Mouse (Mus musculus): Measurements from ENCODE around the gene H60b. TPM values are rescaled to one million over a fixed set of nuclear protein-coding genes. Genes with fewer than 3 reads are reported as not detected.

Gene H60b
- total RNA-seq, 2 experiments from 2014 or later, result 0.47 TPM; not detected in 1

DNA sequence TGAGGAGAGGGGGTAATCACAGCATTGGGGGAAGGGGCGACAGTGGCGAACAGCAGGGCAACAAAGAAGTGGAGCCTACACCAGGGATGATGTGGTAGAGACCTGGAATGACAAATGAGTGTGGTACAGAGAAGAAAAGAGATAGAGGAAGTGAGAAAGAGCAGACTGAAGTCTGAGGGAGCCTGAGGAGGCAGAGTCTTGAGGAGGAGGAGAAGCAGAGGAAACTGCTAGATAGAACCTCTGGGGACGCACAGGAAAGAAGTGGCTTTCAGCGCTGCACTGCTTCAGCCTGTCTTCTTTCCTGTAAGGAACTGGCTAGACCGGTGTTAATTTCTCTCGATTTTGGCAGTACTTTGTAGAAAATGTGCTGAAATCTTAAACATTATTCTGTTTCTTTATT, 124.4 kb downstream of the H60b start:
- Histone ChIP-seq H3K4me3 (no peak overlapping the region), H3K27ac (no peak overlapping the region)
- DNase-seq (ENCODE audit: extremely low spot score in 1 of 2, low spot score in 2 of 2), result no peak
- intact Hi-C loops (cut with DNase I), result no loop called here
- TF ChIP-seq CTCF (IDR thresholded peaks at IDR 0.05), result no peak

DNA sequence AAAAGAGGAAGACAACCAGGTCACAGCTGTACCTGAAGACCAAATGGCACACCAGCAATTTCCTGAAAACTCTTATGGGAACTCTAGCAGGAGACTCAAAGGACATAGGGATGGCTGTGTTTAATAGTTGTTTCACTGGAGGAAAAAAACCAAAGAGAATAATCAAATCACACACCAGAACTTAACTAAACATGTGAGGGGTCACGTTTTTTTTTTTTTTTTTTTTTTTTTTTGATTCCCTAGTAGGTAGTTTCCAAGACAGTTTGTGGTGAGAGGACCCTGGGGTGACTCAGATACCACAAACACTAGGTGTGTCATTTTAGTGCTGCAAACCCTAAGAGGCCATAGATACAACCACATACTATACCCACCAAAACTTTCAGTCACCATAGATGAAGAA, 137.3 kb downstream of the H60b start:
- TF ChIP-seq CTCF (IDR thresholded peaks at IDR 0.05), result no peak
- no peak overlapping the region for H3K27ac ChIP-seq
- intact Hi-C loops (cut with DNase I), result no loop called here
- H3K4me3 ChIP-seq, result no peak overlapping the region
- no peak for DNase-seq (ENCODE audit: extremely low spot score in 1 of 2, low spot score in 2 of 2)

DNA sequence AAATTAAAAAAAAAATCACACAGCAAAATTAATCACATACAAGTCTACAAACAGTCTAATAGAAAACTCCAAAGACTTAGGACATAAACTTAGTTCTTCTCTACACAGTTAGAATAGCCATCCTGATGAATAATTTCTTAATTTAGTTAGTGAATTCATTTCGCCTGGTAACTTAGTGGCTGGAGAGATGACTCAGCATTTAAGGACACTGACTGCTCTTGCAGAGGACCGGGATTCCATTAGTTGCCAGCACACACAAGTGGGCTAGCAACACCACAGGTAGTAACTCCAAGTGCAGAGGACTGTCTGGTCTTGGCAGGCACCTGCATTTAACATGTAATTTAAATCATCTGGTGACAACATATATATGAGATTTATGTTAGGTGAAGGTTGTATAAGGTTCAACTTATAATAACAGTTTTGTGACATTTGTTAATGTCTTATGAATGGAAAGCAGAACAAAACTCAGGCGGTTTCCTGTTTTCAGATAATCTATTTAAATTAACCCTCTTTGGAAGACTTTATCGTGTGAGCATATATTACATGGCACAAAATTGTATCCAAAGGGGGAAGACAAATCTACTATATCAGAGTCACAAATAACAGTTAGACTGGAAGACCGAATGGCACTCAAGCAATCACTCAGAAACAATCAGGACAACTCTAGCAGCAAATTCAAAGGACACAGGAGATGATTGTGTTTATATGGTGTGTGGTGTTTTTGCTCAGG, 138.8 kb downstream of the H60b start:
- Histone ChIP-seq H3K4me3 (no peak overlapping the region), H3K27ac (no peak overlapping the region)
- no peak for TF ChIP-seq CTCF (IDR thresholded peaks at IDR 0.05)
- intact Hi-C loops (cut with DNase I), result no loop called here
- DNase-seq (ENCODE audit: extremely low spot score in 1 of 2, low spot score in 2 of 2), result no peak

DNA sequence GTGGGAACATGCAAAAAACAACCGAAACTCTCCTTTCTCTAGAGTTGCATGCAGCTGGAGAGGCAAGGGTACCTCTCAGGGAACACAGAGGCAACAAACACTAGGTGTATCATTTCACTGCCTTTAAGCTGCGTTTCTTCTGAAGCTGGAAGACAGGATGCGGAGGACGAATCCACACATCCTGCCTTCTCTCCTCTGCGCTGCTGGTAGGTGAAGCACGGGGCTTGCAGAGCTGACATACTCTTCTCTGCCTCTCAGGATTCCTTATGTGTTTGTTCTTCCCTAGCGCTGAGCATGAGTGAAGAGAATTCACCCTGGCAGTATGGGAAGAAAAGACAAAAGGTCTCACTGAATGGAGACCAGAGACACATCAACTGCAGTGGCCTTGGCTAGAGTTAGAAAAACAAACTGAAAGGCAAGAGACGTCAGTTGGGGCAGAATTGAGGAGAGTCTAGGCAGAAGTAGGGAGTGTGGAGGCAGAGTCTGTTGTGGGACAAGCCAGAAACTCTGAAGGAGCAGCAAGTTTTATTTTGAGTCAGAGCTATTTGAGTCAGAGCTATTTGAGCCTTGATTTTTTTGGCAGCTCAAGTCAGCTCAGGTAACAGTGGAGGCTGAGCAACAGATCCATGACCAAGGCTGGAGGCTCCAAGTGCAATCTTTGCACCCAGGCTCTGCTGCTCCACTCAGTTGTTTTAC, 139.5 kb downstream of the H60b start:
- TF ChIP-seq CTCF (IDR thresholded peaks at IDR 0.05), result no peak
- no peak for DNase-seq (ENCODE audit: extremely low spot score in 1 of 2, low spot score in 2 of 2)
- intact Hi-C loops (cut with DNase I), result no loop called here
- Histone ChIP-seq H3K4me3 (no peak overlapping the region), H3K27ac (no peak overlapping the region)

DNA sequence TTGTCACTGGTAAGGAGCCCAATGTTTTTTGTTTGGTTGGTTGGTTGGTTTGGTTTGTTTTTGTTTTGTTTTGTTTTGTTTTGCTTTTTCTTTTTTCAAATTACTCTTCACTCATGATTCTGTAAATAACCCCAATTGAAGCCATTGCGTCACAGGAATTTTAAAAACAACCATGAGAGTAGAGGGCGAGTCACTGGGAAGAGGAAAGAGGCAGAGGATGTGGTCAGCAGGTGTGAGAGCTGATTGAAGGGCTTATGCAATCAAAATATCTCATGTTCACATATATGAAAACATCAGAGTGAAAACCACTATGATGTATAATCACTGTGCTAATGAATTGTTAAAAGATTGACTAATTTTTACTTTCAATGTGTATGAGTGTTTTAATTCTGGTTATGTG, 140.9 kb downstream of the H60b start:
- no peak overlapping the region for H3K27ac ChIP-seq
- H3K4me3 ChIP-seq, result no peak overlapping the region
- DNase-seq (ENCODE audit: extremely low spot score in 1 of 2, low spot score in 2 of 2), result no peak
- intact Hi-C loops (cut with DNase I), result no loop called here
- no peak for TF ChIP-seq CTCF (IDR thresholded peaks at IDR 0.05)

DNA sequence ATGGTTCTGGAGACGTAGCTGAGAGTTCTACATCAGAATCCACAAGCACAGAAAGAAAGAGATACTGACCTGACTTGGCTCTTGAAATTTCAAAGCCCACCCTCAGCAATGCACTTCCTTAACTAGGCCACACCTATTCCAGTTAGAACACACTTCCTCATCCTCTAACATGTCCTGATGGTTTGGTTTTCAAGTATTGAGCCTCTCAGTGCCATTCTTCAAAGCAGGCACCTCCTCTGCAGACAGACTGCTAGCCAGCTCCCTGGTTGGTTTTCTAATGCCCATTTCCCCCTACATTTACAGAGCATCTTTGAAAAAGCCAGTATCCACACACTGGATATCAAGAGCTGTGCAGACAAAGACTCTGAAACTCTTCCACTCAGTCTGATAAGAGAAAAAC, 143.3 kb downstream of the H60b start:
- TF ChIP-seq CTCF (IDR thresholded peaks at IDR 0.05), result no peak
- H3K4me3 ChIP-seq, result no peak overlapping the region
- H3K27ac ChIP-seq, result no peak overlapping the region
- intact Hi-C loops (cut with DNase I), result no loop called here
- DNase-seq (ENCODE audit: extremely low spot score in 1 of 2, low spot score in 2 of 2), result no peak

DNA sequence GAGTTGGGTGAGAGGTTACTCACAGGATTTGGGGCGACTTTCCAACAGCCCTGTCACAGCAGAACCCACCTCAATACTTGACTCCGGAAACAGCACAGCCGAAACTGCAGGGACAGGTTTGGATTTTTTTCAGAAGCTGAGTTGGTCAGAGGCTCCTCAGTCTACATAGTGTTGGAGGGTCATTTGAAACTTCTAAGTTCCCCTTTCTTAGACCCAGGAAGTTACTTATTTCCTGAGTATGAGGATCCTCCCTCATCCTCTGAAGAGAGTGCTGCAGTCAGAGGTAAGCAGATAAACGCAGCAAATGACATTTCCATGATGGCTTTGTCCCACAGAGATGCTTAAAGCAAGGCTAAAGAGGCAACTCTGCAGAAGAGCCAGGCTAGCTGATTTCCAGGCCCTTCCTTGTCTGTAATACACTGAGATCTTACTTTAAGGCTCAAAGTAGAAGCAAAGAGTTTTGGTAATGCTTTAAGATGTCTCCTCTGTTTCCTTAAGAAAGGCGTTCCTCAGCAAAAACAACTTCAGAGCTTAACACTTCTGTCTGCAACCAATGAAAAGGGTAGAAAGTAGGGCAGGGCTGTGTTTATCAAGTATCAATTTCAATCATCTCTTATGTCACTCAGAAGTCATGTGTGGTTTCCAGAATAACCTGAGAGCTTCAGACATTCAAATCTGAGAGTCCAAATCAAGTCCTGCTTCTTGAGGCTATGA, 144.1 kb downstream of the H60b start:
- DNase-seq (ENCODE audit: extremely low spot score in 1 of 2, low spot score in 2 of 2), result no peak
- intact Hi-C loops (cut with DNase I), result no loop called here
- Histone ChIP-seq H3K4me3 (no peak overlapping the region), H3K27ac (no peak overlapping the region)
- no peak for TF ChIP-seq CTCF (IDR thresholded peaks at IDR 0.05)

DNA sequence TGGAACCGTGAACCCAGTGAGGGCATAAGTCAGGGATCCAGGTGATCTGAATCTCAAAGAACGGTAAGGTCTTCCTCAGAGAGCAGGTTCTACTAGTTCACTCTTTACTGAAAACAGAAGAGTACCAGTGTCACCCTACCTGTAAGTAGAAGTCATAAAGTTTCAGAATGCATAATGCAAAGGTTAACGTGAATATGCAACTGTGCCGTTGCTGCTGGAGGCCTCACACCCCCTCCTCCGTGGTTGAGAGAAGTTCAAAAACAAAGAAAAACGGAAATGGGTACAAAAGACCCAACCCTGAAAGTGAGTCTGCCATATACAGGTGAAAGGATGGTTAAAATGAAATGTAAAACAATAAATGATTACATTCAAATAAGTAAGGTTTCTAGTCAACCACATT, 145.3 kb downstream of the H60b start:
- intact Hi-C loops (cut with DNase I), result no loop called here
- no peak overlapping the region for H3K27ac ChIP-seq
- DNase-seq (ENCODE audit: extremely low spot score in 1 of 2, low spot score in 2 of 2), result no peak
- TF ChIP-seq CTCF (IDR thresholded peaks at IDR 0.05), result no peak
- no peak overlapping the region for H3K4me3 ChIP-seq

DNA sequence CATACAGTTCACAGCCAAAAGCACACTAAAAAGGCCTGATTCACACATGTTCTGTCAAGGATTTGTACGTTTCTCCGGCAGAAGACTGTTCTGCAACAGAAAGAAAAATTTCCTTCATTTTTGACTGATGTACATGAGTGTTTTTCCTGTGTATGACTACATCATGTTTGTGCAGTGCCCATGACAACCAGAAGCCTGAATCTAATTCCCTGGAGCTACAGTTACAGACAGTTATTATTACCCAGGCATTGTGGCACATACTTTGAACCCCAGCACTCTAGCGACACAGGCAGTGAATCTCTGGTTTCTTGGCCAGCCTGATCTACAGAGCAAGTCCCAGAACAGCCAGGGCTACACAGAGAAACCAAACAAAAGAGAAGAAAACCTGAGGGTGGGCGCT, 147.4 kb downstream of the H60b start:
- no peak for TF ChIP-seq CTCF (IDR thresholded peaks at IDR 0.05)
- intact Hi-C loops (cut with DNase I), result no loop called here
- Histone ChIP-seq H3K27ac (no peak overlapping the region), H3K4me3 (no peak overlapping the region)
- no peak for DNase-seq (ENCODE audit: extremely low spot score in 1 of 2, low spot score in 2 of 2)

DNA sequence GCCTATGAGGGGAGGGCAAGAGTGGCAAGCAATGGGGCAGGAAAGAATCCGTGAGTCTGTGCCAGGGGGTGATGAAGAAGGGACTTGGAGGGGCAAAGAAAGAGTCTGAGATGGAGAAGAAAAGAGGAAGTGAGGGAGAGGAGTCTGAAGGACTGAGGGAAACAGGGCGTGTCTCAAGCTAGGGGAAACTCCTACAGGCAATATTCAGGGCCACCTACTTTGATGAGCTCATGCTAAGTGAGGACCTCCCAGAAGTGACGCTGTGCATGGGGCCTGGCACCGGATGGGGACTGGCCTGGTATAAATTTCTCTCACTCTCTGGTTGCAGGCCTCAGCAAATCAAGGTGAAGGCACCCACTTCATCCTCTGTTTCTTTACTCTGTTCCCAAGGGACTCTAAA, 148.1 kb downstream of the H60b start:
- Histone ChIP-seq H3K4me3 (no peak overlapping the region), H3K27ac (no peak overlapping the region)
- no peak for TF ChIP-seq CTCF (IDR thresholded peaks at IDR 0.05)
- no peak for DNase-seq (ENCODE audit: extremely low spot score in 1 of 2, low spot score in 2 of 2)
- intact Hi-C loops (cut with DNase I), result no loop called here

DNA sequence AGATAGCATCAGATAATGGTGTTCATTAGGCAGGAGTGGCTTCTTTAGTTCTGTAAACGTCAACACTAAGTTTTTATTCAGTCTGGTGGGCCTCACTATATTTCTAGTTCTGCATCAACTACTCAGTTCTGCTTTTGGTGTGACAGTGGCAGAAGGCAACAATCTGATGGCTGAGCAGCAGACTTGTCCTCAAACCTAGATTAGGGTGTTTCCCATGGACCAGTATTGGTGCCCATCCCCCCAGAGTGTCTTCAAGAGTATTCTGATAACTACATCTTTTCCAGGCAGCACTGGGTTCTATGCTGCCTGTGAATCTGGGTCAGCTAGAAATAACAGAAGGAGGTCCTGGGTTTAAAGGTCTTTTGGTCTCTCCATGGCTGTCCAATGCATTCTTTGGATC, 149.8 kb downstream of the H60b start:
- TF ChIP-seq CTCF (IDR thresholded peaks at IDR 0.05), result no peak
- DNase-seq (ENCODE audit: extremely low spot score in 1 of 2, low spot score in 2 of 2), result no peak
- Histone ChIP-seq H3K4me3 (no peak overlapping the region), H3K27ac (no peak overlapping the region)
- intact Hi-C loops (cut with DNase I), result no loop called here

DNA sequence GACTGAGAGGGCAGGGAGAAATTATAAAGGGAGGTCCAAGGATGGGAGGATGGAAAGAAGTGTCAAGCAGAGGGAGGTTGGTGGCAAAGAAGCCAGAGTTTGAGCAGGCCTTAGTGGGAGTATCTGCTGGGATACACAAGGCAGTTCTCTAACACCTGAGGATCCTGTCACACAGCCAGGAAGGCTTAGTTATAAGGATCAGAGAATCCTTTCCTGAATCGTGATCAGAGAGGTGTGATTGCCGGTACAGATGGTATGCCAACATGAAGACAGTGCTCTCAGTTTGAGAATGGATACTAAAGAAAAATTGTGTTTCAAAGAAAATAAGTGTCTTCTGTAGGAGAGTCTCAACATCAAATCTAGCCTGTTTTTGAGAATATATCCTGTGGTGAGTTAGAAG, 164.5 kb downstream of the H60b start:
- intact Hi-C loops (cut with DNase I), result no loop called here
- Histone ChIP-seq H3K4me3 (no peak overlapping the region), H3K27ac (no peak overlapping the region)
- DNase-seq (ENCODE audit: extremely low spot score in 1 of 2, low spot score in 2 of 2), result no peak
- no peak for TF ChIP-seq CTCF (IDR thresholded peaks at IDR 0.05)

Other genes with a start within 250 kb of the H60b start
- gene 4930444G20Rik, start 90.5 kb upstream of the H60b start, total RNA-seq (2021), result not detected
- under 1 TPM; 0.35 to 0.77 TPM for gene E030030I06Rik, start 9.3 kb upstream of the H60b start, total RNA-seq (2021)
- under 1 TPM in 1 of 2 experiments, not detected in 1; 0.29 TPM for gene Raet1e, start within 50 bp of the H60b start, total RNA-seq (2021)
- not detected for gene Raet1d, start 202.0 kb downstream of the H60b start, total RNA-seq (2021)